Mouse (Mus musculus) yolk sac, embryonic 10.5 days (tissue): ENCODE data around the gene Grip2.
A peak's percentile ranks its signal among the peaks of the same experiment; 100 is the strongest.

Experiments used
- DNase-seq: peaks from one replicate; pipeline ENCODE4 v3.0.0-alpha.2; 2017; ENCODE audit warnings: low spot score

Grip2 gene

GRCm38 (mm10) chr6:91729677-91730127, 97.3 kb downstream of the Grip2 start:
- no peak for DNase-seq

DNA sequence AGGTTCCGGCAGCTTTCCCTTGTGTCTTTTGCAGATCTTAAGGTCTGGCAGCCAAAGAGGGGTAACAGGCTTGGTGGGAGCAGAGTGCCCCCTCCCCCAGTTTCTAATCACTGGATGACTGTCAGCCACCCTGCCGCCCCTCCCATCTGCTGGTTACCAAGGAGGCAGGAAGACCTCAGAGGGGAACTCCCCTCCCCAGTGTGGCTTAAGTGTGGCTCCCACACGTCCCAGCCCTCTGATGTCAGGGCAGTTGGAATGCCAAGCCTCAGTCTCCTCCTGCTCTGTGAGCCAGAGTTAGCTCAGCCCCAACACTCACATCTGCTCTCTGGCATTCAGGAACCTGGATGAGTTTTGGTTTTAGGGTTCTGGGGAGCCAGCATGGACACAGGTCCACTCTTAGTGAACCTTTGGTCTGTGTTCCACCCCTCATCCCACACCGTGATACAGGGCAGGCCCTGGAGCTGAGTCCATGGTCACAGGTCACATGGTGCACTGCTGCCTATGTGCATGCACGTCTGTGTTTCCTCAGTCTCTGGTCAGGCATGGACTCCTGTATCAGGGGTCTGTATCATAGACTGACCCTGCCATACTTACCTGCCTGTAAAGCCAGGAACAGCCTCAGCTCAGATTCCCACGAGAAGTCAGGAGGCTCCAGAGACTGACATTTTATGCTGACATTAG, 98.0 kb downstream of the Grip2 start:
- no peak for DNase-seq

DNA sequence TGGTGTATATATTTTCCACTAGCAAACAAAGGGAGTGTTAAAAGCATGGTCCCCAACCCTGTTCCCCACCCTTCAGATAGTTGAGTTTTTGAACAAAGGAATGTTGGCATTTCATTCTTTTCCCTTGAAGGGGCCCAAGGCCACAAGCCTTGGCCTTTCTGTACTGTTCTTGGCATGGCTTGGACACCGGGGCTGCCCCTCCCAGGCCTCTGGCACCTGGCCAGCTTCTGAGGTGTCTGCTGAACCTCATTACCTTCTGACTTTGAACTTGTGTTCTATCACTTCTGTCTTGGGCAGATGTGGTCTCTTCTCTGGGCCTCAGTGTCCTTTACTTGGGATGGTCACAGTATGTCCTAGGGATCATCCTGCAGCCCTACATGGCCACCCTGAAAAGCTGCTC, 99.7 kb downstream of the Grip2 start:
- no peak for DNase-seq

DNA sequence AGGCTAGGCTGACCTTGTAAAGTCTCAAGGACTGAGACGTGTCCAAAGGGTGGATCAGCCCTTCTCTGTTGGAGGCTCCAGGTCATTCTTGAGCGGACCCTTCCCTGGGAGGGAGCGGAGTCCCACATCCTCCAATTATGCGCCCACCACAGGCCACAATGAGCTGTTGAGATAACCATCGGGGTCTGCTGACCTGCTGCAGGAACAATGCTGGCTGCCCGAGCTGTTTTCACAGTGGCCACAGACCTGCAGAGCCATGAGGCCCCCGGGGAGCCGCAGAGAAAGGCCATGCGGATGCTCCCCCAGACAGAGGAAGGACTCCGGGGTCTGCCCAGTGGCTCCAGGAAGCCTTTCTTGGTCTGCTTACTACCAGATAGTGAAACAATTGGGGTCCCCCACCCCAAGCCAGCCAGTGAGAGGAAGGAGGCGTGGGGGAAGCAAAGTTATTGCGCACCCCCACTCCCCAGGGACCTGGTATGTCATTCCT, 105.8 kb downstream of the Grip2 start:
- DNase-seq: no peak

DNA sequence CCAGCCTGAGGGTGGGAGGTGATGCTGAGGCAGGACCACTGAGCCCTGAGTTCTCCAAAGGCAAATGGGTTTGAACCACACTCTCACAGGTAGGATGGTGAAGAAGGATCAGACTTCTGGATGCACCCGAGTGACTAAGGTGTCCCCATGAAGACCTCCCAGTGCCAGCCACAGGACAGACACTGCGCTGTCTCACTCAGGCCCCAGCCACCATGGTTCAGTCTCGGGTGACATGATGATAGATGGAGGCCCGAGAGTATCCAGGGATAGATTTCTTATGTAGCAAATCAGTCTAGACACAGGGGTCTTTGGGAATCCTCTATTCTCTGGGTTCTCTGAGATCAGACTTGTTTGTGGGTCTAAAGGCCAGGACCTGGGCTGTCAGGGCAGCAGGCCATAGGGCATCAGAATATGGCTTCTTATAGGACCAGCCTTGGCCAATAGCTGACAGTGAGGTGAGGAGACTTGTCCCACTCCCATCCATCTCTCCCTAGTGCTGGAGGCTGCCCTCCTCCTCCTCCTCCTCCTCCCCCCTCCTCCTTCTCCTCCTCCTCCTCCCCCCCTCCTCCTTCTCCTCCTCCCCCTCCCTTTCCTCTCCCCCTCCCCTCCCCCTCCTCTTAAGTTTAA, 106.3 kb downstream of the Grip2 start:
- no peak for DNase-seq

GRCm38 (mm10) chr6:91719865-91720533, 107.1 kb downstream of the Grip2 start:
- peak; percentile 66 for DNase-seq

DNA sequence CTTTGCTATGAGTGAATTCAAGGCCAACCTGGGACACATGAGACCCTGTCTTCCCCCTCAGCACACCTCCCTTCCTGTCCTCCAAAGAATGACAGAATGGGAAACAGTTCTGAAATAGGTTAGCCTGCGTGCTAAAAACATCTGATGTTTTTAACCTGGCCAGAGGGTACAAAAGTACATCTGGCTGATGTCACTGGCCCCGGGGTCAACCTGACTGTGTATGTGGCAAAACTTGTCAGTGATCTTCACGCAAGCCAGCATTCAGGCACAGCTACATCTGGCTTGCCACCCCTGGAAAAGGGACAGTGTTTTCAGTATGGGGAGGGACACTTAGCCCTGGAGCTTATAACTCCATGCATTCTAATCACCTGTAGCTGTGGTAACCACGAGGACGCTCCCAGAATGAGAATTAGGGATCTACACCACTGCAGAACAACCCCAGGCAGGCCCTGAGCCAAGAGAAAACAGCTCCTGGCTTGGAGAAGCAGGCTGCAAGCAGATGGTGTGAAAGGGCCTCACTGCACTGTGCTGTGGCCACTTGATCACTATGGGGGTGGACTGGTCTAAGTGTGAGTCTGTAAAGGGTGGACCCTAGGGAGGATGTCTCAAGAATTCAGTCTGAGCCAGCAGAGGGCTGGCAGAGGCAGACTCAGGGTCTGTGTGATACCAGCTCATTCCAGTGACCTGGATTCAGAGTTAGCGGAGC, 107.9 kb downstream of the Grip2 start:
- no peak for DNase-seq

DNA sequence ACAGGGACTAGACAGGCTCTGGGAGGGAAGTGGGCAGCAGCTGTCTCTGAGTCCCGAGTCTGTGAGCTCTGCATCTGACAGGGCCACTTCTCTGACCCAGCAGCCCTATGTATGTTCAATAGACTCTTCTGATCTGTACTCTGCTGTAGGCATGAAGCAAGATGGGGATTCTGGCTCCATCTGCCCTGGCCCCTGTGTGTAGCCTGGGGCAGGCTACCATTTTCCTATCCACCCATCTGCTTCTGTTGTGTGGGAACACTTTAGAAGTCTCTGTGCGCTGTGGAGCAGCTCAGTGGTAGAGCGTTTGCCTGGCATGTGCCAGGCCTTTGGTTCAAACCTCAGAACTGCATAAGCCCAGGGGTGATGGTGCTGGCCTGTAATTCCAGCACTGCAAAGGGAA, 108.4 kb downstream of the Grip2 start:
- no peak for DNase-seq

DNA sequence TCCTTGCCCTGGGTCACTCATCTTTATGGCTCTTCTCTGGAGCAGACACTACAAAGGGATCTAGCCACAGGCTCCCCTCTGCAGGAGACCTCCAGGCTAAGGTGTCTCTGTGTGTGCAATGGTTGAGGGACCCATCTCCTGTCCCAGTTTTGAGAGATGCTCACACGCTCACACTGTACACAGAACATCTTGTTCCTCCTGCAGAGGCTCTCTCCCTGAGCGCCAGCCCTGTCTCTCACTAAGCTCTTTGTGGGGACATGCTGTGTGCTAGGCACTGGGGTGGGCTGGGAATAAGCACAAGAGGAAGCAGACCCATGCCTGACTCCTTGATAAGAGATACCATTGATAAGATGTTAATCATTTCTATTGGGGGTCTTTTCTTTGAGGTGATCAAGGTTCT, 109.0 kb downstream of the Grip2 start:
- DNase-seq: no peak

DNA sequence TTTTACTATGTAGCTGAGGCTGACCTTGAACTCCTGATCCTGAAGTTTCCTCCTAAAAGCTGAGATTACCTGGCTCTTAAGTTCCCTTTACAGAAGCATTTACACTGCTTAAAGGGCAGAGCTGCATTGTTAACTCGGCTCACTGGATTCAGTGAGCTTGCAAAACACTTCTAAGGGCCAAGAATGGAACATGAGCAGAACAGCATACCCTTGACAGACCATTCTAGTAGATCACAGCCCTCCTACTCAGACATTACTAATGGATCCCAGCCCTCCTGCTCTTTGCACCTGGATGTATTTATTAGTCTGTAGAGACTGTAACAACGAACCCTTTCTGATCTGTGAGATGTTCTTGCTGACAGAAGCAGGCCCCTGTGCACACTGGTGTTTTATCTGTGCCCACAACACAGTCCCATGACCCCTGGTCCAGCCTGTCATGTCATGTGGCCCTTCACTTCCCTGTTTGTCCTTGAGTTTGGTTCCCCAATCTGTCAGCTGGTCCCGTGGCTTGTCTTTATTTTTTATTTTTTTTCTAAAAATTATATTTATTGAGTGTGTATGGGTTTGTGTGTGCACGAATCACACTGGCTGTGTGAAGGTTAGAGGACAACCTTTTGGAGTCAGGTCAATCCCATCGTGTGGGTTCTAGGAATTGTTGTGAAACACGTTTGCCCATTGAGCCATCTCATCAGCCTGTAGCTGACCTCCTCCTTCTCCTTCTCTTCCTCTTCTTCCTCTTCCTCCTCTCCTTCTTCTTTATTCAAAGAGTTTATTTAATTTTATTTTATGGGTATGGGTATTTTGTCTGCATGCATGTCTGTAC, 110.9 kb downstream of the Grip2 start:
- DNase-seq: no peak

GRCm38 (mm10) chr6:91715023-91715422, 112.0 kb downstream of the Grip2 start:
- no peak for DNase-seq

GRCm38 (mm10) chr6:91713370-91713896, 113.6 kb downstream of the Grip2 start:
- no peak for DNase-seq

- DNase-seq: peak; percentile 91
These were observed 114.2 kb downstream of the Grip2 start for GRCm38 (mm10) chr6:91712855-91713331.

DNA sequence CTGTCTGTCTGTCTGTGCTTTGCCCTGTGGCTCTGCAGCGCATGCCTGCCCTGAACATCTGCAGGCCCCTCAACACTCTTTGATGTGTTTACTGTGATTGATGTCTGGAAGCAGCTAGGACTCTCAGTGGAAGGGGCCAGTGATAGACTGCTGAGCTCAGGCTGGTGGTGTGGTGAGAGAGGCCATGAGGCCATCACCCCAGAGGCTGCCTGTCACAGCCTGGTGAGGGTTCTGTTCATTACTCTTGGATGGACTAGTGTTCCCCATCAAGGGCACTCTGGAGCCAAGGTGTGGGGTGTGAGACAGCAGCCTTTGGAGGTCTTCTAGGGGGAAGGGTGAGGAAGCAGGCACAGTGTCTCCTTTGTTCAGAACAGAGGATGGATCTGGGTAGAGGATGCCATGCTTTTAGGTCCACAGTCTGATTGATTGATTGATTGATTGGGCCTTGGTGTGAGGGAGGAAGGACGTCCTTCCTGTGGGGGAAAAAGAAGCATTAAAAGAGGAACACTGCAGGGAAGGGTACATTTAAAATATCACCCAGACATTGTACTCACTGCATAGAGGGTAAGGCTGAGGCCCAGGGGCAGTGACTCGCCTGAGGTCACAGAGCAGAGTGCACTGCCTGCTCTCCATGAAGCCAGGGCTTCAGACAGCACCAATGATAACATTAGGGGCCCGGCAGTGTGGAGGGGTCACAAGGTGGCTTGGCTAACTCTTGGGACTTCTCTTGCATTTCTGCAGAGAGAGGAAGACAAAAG, 114.8 kb downstream of the Grip2 start:
- DNase-seq: no peak
